Mouse (Mus musculus) intestine, embryonic 14.5 days (tissue): Measurements from ENCODE around the gene Hils1. TPM values are rescaled to one million over a fixed set of nuclear protein-coding genes. Genes with fewer than 3 reads are reported as not detected.
"Not testable (repeated sequence)": the region's sequence is repeated elsewhere in the genome, so short reads cannot be mapped to it uniquely, and the experiment has no call there.

ENCODE experiments used
- ATAC-seq: fragments of 200-750 bp; cut with Nextera tagmentation; replicated peaks from 2 replicates; pipeline ENCODE4 v1.8.0; 2017; ENCODE audit warnings: low read depth, moderate number of reproducible peaks, moderate TSS enrichment, moderate library complexity; ENCODE audit not compliant: low FRiP score, low TSS enrichment
- DNase-seq: peaks from one replicate; pipeline ENCODE4 v3.0.0-alpha.2; 2018; ENCODE audit warnings: low spot score
- H3K27ac ChIP-seq: fragments of 300-500 bp; sonication (generic); 2 replicates; pipeline ENCODE4 v1.5.1; 2014; ENCODE audit warnings: low read depth, mild to moderate bottlenecking, control low read depth
- H3K27me3 ChIP-seq: fragments of 300-500 bp; sonication (generic); replicated peaks from 2 replicates; pipeline ENCODE4 v1.6.1; 2014; ENCODE audit warnings: low read length, control low read depth; ENCODE audit not compliant: control insufficient read depth, insufficient read depth
- H3K36me3 ChIP-seq: fragments of 300-500 bp; sonication (generic); 2 replicates; pipeline ENCODE4 v1.6.1; 2014; ENCODE audit warnings: low read length, control low read depth; ENCODE audit not compliant: control insufficient read depth, insufficient read depth
- H3K4me1 ChIP-seq: fragments of 300-500 bp; sonication (generic); replicated peaks from 2 replicates; pipeline ENCODE4 v1.6.1; 2014; ENCODE audit warnings: low read length, control low read depth, mixed read lengths; ENCODE audit not compliant: control insufficient read depth, insufficient read depth
- H3K4me2 ChIP-seq: fragments of 300-500 bp; sonication (generic); 2 replicates; pipeline ENCODE4 v1.6.1; 2014; ENCODE audit warnings: low read length
- H3K4me3 ChIP-seq: fragments of 300-500 bp; sonication (generic); 2 replicates; pipeline ENCODE4 v1.5.1; 2014; ENCODE audit warnings: low read depth, low read length, control low read depth, mixed read lengths
- H3K9ac ChIP-seq: fragments of 300-500 bp; sonication (generic); 2 replicates; pipeline ENCODE4 v1.6.1; 2014; ENCODE audit warnings: mild to moderate bottlenecking, low read length
- H3K9me3 ChIP-seq: fragments of 300-500 bp; sonication (generic); 2 replicates; pipeline ENCODE4 v1.6.1; 2016; ENCODE audit warnings: low read length, control low read depth; ENCODE audit not compliant: control insufficient read depth
- WGBS: fragments of 180-500 bp; shearing (Covaris S2); extraction: QIAGEN DNeasy Blood & Tissue Kit; methylation state at CpG from one replicate; pipeline ENCODE4 v1.1.7; 2014; 5-methylcytosine and 5-hydroxymethylcytosine counted together
- polyA plus RNA-seq: library from polyadenylated mRNA; unstranded; fragments of >200 nt; fragmentation: Nextera tagmentation; extraction: Ambion mirVana; gene quantifications from 2 replicates; pipeline ENCODE4 v1.2.1, GENCODE M21; 2014

Gene Hils1
- polyA plus RNA-seq, 1 experiment from 2014 or later = not detected

GRCm38 (mm10) chr11:94958065-94958858 is 9.1 kb upstream of the Hils1 start:
- Histone ChIP-seq H3K36me3 (no peaks in the 10 kb centered on the region), H3K4me3 (no peak overlapping the region), H3K27me3 (no peaks in the 10 kb centered on the region), H3K9me3 (no peaks in the 10 kb centered on the region), H3K27ac (no peak overlapping the region), H3K4me2 (0 out of 2 replicates have a peak overlapping the region, but pooled peaks have one; percentile 20), H3K9ac (no peak overlapping the region), H3K4me1 (peaks cover 6% of the 10 kb centered on the region)
- no peak for DNase-seq
- ATAC-seq = peak; percentile 47
- WGBS = 13% methylated on average over 8 of the region's 8 CpGs

- Histone ChIP-seq H3K27ac (no peak overlapping the region), H3K4me3 (no peak overlapping the region), H3K9me3 (no peaks in the 10 kb centered on the region), H3K4me2 (no peak overlapping the region), H3K27me3 (no peaks in the 10 kb centered on the region), H3K9ac (no peak overlapping the region), H3K36me3 (no peaks in the 10 kb centered on the region), H3K4me1 (peaks cover 6% of the 10 kb centered on the region)
- WGBS = 57% methylated on average over 5 of the region's 5 CpGs
- ATAC-seq (no peak), DNase-seq (no peak)
Measured at GRCm38 (mm10) chr11:94962534-94963101, 4.8 kb upstream of the Hils1 start.

- H3K9me3 ChIP-seq = no peaks in the 10 kb centered on the region
- no peak for DNase-seq
- H3K4me2 ChIP-seq = no peak overlapping the region
- ATAC-seq = no peak
- no peaks in the 10 kb centered on the region for H3K27me3 ChIP-seq
- H3K27ac ChIP-seq = no peak overlapping the region
- no peaks in the 10 kb centered on the region for H3K4me1 ChIP-seq
- 84% methylated on average over 7 of the region's 7 CpGs for WGBS
- no peaks in the 10 kb centered on the region for H3K36me3 ChIP-seq
- H3K9ac ChIP-seq = no peak overlapping the region
- no peak overlapping the region for H3K4me3 ChIP-seq
Measured at GRCm38 (mm10) chr11:94968187-94968586, 794 bp downstream of the Hils1 start.

- H3K4me1 ChIP-seq, H3K9me3 ChIP-seq, H3K27ac ChIP-seq, H3K4me2 ChIP-seq, H3K27me3 ChIP-seq, ATAC-seq, H3K4me3 ChIP-seq, H3K9ac ChIP-seq, H3K36me3 ChIP-seq, DNase-seq: not testable (repeated sequence)
- 91% methylated on average over 4 of the region's 4 CpGs for WGBS
Measured at GRCm38 (mm10) chr11:94969709-94970108, 2.3 kb downstream of the Hils1 start.

GRCm38 (mm10) chr11:94970210-94970943 is 3.0 kb downstream of the Hils1 start:
- ATAC-seq = peak; percentile 57; the same call in 1 of the 2 replicates
- DNase-seq = peak; percentile 85

GRCm38 (mm10) chr11:94971895-94972615 is 4.7 kb downstream of the Hils1 start:
- Histone ChIP-seq H3K36me3 (no peaks in the 10 kb centered on the region), H3K27me3 (no peaks in the 10 kb centered on the region), H3K4me3 (no peak overlapping the region), H3K4me1 (no peaks in the 10 kb centered on the region), H3K9me3 (no peaks in the 10 kb centered on the region), H3K27ac (no peak overlapping the region), H3K4me2 (no peak overlapping the region), H3K9ac (no peak overlapping the region)
- no peak for ATAC-seq
- 71% methylated on average over 16 of the region's 16 CpGs for WGBS
- no peak for DNase-seq

More at GRCm38 (mm10) chr11:94970210-94970943, 3.0 kb downstream of the Hils1 start:
- no peaks in the 10 kb centered on the region for H3K4me1 ChIP-seq
- H3K4me3 ChIP-seq = no peak overlapping the region
- no peak overlapping the region for H3K9ac ChIP-seq
- H3K9me3 ChIP-seq = no peaks in the 10 kb centered on the region
- no peak overlapping the region for H3K27ac ChIP-seq
- 62% methylated on average over 15 of the region's 15 CpGs for WGBS
- H3K4me2 ChIP-seq = no peak overlapping the region
- H3K27me3 ChIP-seq = no peaks in the 10 kb centered on the region
- no peaks in the 10 kb centered on the region for H3K36me3 ChIP-seq

GRCm38 (mm10) chr11:94972887-94973286 is 5.5 kb downstream of the Hils1 start:
- no peaks in the 10 kb centered on the region for H3K27me3 ChIP-seq
- H3K9me3 ChIP-seq = no peaks in the 10 kb centered on the region
- no peak overlapping the region for H3K27ac ChIP-seq
- no peak overlapping the region for H3K4me3 ChIP-seq
- DNase-seq = no peak
- no peak overlapping the region for H3K4me2 ChIP-seq
- no peak overlapping the region for H3K9ac ChIP-seq
- H3K4me1 ChIP-seq = no peaks in the 10 kb centered on the region
- ATAC-seq = no peak
- H3K36me3 ChIP-seq = no peaks in the 10 kb centered on the region
- whole genome bisulfite sequencing = 63% methylated on average over 5 of the region's 5 CpGs

- no peaks in the 10 kb centered on the region for H3K9me3 ChIP-seq
- DNase-seq (no peak), ATAC-seq (no peak)
- H3K4me1 ChIP-seq = peaks cover under 1% of the 10 kb centered on the region; the same call in 1 of the 2 replicates
- no peak overlapping the region for H3K27ac ChIP-seq
- H3K36me3 ChIP-seq = no peaks in the 10 kb centered on the region
- H3K4me3 ChIP-seq = no peak overlapping the region
- H3K4me2 ChIP-seq = no peak overlapping the region
- no peak overlapping the region for H3K9ac ChIP-seq
- 48% methylated on average over 4 of the region's 4 CpGs for WGBS
- no peaks in the 10 kb centered on the region for H3K27me3 ChIP-seq
Measured at GRCm38 (mm10) chr11:94973313-94973712, 5.9 kb downstream of the Hils1 start.
